Mouse (Mus musculus) C2C12 (cell line): ENCODE measurements around the gene Swap70.

Experiments
- CEBPB ChIP-seq: IDR thresholded peaks from one replicate; pipeline ENCODE4 v1.6.1; 2011; ENCODE audit warnings: low read depth, mild to moderate bottlenecking, control low read depth, moderate library complexity
- CTCF ChIP-seq: IDR thresholded peaks from one replicate; pipeline ENCODE4 v1.5.1; 2011; ENCODE audit not compliant: control insufficient read depth, insufficient read depth, insufficient read length
- FOSL1 ChIP-seq: IDR thresholded peaks from one replicate; pipeline ENCODE4 v1.8.0; 2011; ENCODE audit warnings: mild to moderate bottlenecking, low read length; ENCODE audit not compliant: poor library complexity, insufficient read depth, severe bottlenecking
- MAX ChIP-seq: IDR thresholded peaks from one replicate; pipeline ENCODE4 v1.6.1; 2011; ENCODE audit warnings: mild to moderate bottlenecking, control low read depth
- MYOG ChIP-seq: IDR thresholded peaks from one replicate; pipeline ENCODE4 v1.6.1; 2011; ENCODE audit not compliant: control insufficient read depth, insufficient read length; ENCODE audit errors: extremely low read depth
- USF1 ChIP-seq: IDR thresholded peaks from one replicate; pipeline ENCODE4 v1.6.1; 2011; ENCODE audit warnings: low read depth, mild to moderate bottlenecking, control low read depth, moderate library complexity

DNA sequence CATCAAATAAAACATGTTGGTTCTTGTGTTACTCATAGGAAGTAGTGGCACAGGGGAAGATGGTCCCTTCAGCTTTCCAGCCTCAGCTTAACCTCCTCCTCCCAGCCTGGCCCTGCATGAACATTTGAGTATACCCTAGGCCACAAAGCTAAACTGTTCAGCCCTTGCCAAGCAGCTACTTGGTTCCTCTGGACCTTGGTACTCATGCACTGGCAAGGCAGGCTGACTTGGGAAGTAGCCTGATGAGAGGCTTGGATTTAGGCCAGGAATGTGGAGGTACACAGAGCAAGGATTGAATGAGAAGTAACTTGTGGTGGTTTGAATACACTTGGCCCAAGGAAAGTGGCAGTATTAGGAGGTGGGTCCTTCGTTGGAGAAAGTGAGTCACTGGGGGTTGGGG lies 93.8 kb downstream of the Swap70 start:
- TF ChIP-seq CTCF (no peak), USF1 (no peak), CEBPB (no peak), MAX (no peak), FOSL1 (no peak), MYOG (no peak)
